13 mouse cellular contexts compared by ENCODE assay signal in the genomic region with DNA sequence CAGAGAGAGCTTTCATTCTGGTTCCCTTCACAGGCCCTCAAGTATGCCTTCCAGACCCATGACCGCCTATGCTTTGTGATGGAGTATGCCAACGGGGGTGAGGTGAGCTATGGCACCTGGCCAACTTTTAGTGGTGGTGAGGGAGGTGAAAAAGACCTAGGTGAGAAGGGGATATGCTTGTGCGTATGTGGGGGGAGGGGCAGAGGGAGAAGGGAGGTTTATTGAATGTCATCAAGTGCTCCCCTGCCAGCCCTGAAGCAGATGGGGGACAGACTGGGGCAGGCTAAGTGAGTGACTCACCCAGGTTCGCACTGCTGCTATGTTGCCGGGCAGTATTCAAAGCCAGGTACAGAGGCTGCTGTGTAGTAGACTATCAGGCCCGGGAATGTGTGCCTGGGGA.
"Had no signal": no experiment of that assay in that cellular context is flagged by ENCODE, and none has a peak within 500 bp of the region (broad histone marks: within the 10 kb centered on the region; RNA-seq: fewer than 3 reads in every experiment).

No protein-coding gene starts in this region.

- H3K4me1 ChIP-seq: limb, embryonic 12.5 days; liver, embryonic 13.5 days; midbrain, embryonic 13.5 days; neural tube, embryonic 15.5 days had no signal

- H3K4me2 ChIP-seq: limb, embryonic 12.5 days; liver, embryonic 13.5 days; midbrain, embryonic 13.5 days; neural tube, embryonic 15.5 days had no signal

- H3K27me3 ChIP-seq: limb, embryonic 12.5 days; liver, embryonic 13.5 days; midbrain, embryonic 13.5 days; neural tube, embryonic 15.5 days had no signal

- H3K9ac ChIP-seq: limb, embryonic 12.5 days; liver, embryonic 13.5 days; midbrain, embryonic 13.5 days; neural tube, embryonic 15.5 days had no signal

- H3K27ac ChIP-seq: left cerebral cortex, adult 2 months; limb, embryonic 12.5 days; liver, embryonic 13.5 days; midbrain, embryonic 13.5 days; neural tube, embryonic 15.5 days; stomach, postnatal 0 days had no signal

- H3K9me3 ChIP-seq: limb, embryonic 12.5 days; liver, embryonic 13.5 days; midbrain, embryonic 13.5 days; neural tube, embryonic 15.5 days had no signal

- ATAC-seq: midbrain, embryonic 13.5 days had no signal

- DNase-seq: kidney, postnatal 25 days; liver; liver, embryonic 13.5 days; lung, adult 18-20 months; lung, postnatal 36 days; right cerebral cortex, adult 18-20 months; right cerebral cortex, postnatal 25 days; thymus, postnatal 4 days had no signal

- H3K4me3 ChIP-seq: left cerebral cortex, adult 2 months; limb, embryonic 12.5 days; liver, embryonic 13.5 days; midbrain, embryonic 13.5 days; neural tube, embryonic 15.5 days had no signal
